Mouse (Mus musculus) heart, postnatal 0 days (tissue): Measurements from ENCODE around the gene Jmjd1c. TPM values are rescaled to one million over a fixed set of nuclear protein-coding genes. Genes with fewer than 3 reads are reported as not detected.

ENCODE experiments used
- ATAC-seq: fragments of 200-750 bp; cut with Nextera tagmentation; 2 replicates; pipeline ENCODE4 v1.8.0; 2017; ENCODE audit warnings: low read depth, moderate number of reproducible peaks, moderate library complexity; ENCODE audit not compliant: insufficient read depth
- DNase-seq: peaks from one replicate; pipeline ENCODE4 v3.0.0-alpha.2; 2016; ENCODE audit warnings: low spot score
- H3K27ac ChIP-seq: fragments of 300-500 bp; sonication (generic); 2 replicates; pipeline ENCODE4 v1.5.1; 2014; ENCODE audit warnings: low read depth, mild to moderate bottlenecking
- H3K27me3 ChIP-seq: fragments of 300-500 bp; sonication (generic); 2 replicates; pipeline ENCODE4 v1.6.1; 2014; ENCODE audit warnings: low read length, mixed read lengths; ENCODE audit not compliant: control insufficient read depth, insufficient read depth
- H3K36me3 ChIP-seq: fragments of 300-500 bp; sonication (generic); replicated peaks from 2 replicates; pipeline ENCODE4 v1.6.1; 2014; ENCODE audit warnings: low read length, mixed read lengths; ENCODE audit not compliant: control insufficient read depth, insufficient read depth
- H3K4me1 ChIP-seq: fragments of 300-500 bp; sonication (generic); 2 replicates; pipeline ENCODE4 v1.6.1; 2014; ENCODE audit warnings: antibody characterized with exemption; ENCODE audit not compliant: control insufficient read depth, insufficient read depth
- H3K4me2 ChIP-seq: fragments of 300-500 bp; sonication (generic); 2 replicates; pipeline ENCODE4 v1.6.1; 2014; ENCODE audit warnings: low read depth, mild to moderate bottlenecking, low read length, moderate library complexity
- H3K4me3 ChIP-seq: fragments of 300-500 bp; sonication (generic); 2 replicates; pipeline ENCODE4 v1.5.1; 2014; ENCODE audit warnings: low read depth, low read length
- H3K9ac ChIP-seq: fragments of 300-500 bp; sonication (generic); replicated peaks from 2 replicates; pipeline ENCODE4 v1.6.1; 2014; ENCODE audit warnings: low read depth, low read length, mixed read lengths
- H3K9me3 ChIP-seq: fragments of 300-500 bp; sonication (generic); replicated peaks from 2 replicates; pipeline ENCODE4 v1.6.1; 2016; ENCODE audit warnings: low read length; ENCODE audit not compliant: control insufficient read depth
- CTCF ChIP-seq: IDR thresholded peaks from 2 replicates; pipeline ENCODE4 v1.5.1; 2016; ENCODE audit warnings: antibody characterized with exemption, control low read depth, low read depth
- EP300 ChIP-seq: IDR thresholded peaks from 2 replicates; pipeline ENCODE4 v1.6.1; 2016; ENCODE audit warnings: antibody characterized with exemption, low read depth
- WGBS: fragments of 180-500 bp; shearing (Covaris S2); extraction: QIAGEN DNeasy Blood & Tissue Kit; methylation state at CpG from one replicate; pipeline ENCODE4 v1.1.7; 2014; 5-methylcytosine and 5-hydroxymethylcytosine counted together
- polyA plus RNA-seq: library from polyadenylated mRNA; unstranded; fragments of >200 nt; fragmentation: Nextera tagmentation; extraction: Ambion mirVana; gene quantifications from 2 replicates; pipeline ENCODE4 v1.2.1, GENCODE M21; 2015
- total RNA-seq: library from RNA; depleted of rRNA; stranded (reverse); fragments of >200 nt; gene quantifications from 2 replicates; pipeline ENCODE4 v1.2.3, GENCODE M21; 2014; ENCODE audit warnings: low replicate concordance

Jmjd1c gene
- total and polyA plus RNA-seq, 2 experiments from 2014 or later = 28.1 to 42.4 TPM

- peaks cover 38% of the 10 kb centered on the region for H3K4me1 ChIP-seq
- 77% methylated on average over 11 of the region's 11 CpGs for WGBS
- peaks cover 6% of the 10 kb centered on the region; the same call in 1 of the 2 replicates for H3K36me3 ChIP-seq
- H3K9me3 ChIP-seq = no peaks in the 10 kb centered on the region
- no peak overlapping the region for H3K4me3 ChIP-seq
- H3K27ac ChIP-seq = peak overlapping the region; percentile 20; the same call in 1 of the 2 replicates
- no peak for TF ChIP-seq EP300
- TF ChIP-seq CTCF = no peak
- ATAC-seq (no peak), DNase-seq (no peak)
- no peak overlapping the region for H3K9ac ChIP-seq
- H3K4me2 ChIP-seq = no peak overlapping the region
- no peaks in the 10 kb centered on the region for H3K27me3 ChIP-seq
Measured at GRCm38 (mm10) chr10:67113833-67114232, 17.9 kb downstream of the Jmjd1c start.

GRCm38 (mm10) chr10:67115115-67115514 is 19.2 kb downstream of the Jmjd1c start:
- Histone ChIP-seq H3K9me3 (no peaks in the 10 kb centered on the region), H3K4me2 (0 out of 2 replicates have a peak overlapping the region, but pooled peaks have one; percentile 1), H3K4me3 (no peak overlapping the region), H3K4me1 (peaks cover 50% of the 10 kb centered on the region), H3K9ac (0 out of 2 replicates have a peak overlapping the region, but pooled peaks have one; percentile 4), H3K27ac (peak overlapping the region; percentile 60), H3K27me3 (no peaks in the 10 kb centered on the region), H3K36me3 (no peaks in the 10 kb centered on the region; the same call in 1 of the 2 replicates)
- TF ChIP-seq EP300 = no peak
- TF ChIP-seq CTCF = no peak
- ATAC-seq = no peak
- peak; percentile 64 for DNase-seq
- 14% methylated on average over 6 of the region's 6 CpGs for WGBS

GRCm38 (mm10) chr10:67115666-67116091 is 19.8 kb downstream of the Jmjd1c start:
- Histone ChIP-seq H3K27ac (peak overlapping the region; percentile 60), H3K4me2 (0 out of 2 replicates have a peak overlapping the region, but pooled peaks have one; percentile 1), H3K36me3 (no peaks in the 10 kb centered on the region), H3K9me3 (no peaks in the 10 kb centered on the region), H3K4me3 (no peak overlapping the region), H3K9ac (0 out of 2 replicates have a peak overlapping the region, but pooled peaks have one; percentile 4), H3K4me1 (peaks cover 52% of the 10 kb centered on the region), H3K27me3 (no peaks in the 10 kb centered on the region)
- peak; percentile 62 for DNase-seq
- 24% methylated on average over 5 of the region's 5 CpGs for WGBS
- ATAC-seq = peak; percentile 70
- TF ChIP-seq EP300 (no peak), CTCF (no peak)

- TF ChIP-seq CTCF (no peak), EP300 (no peak)
- no peaks in the 10 kb centered on the region for H3K9me3 ChIP-seq
- 53% methylated on average over 8 of the region's 8 CpGs for WGBS
- DNase-seq = no peak
- no peak for ATAC-seq
- peaks cover 47% of the 10 kb centered on the region for H3K4me1 ChIP-seq
- H3K9ac ChIP-seq = no peak overlapping the region
- H3K27me3 ChIP-seq = no peaks in the 10 kb centered on the region
- no peak overlapping the region for H3K4me3 ChIP-seq
- peak overlapping the region; percentile 60; the same call in 1 of the 2 replicates for H3K27ac ChIP-seq
- no peaks in the 10 kb centered on the region for H3K36me3 ChIP-seq
- H3K4me2 ChIP-seq = no peak overlapping the region
Measured at GRCm38 (mm10) chr10:67116251-67116650, 20.3 kb downstream of the Jmjd1c start.

- no peak overlapping the region for H3K9ac ChIP-seq
- no peaks in the 10 kb centered on the region for H3K9me3 ChIP-seq
- DNase-seq = no peak
- TF ChIP-seq CTCF (no peak), EP300 (no peak)
- no peak overlapping the region for H3K4me3 ChIP-seq
- H3K4me1 ChIP-seq = peaks cover 48% of the 10 kb centered on the region
- 0 out of 2 replicates have a peak overlapping the region, but pooled peaks have one; percentile 22 for H3K27ac ChIP-seq
- no peaks in the 10 kb centered on the region for H3K36me3 ChIP-seq
- WGBS = 44% methylated on average over 7 of the region's 7 CpGs
- peak overlapping the region; percentile 19; the same call in 1 of the 2 replicates for H3K4me2 ChIP-seq
- ATAC-seq = no peak
- H3K27me3 ChIP-seq = no peaks in the 10 kb centered on the region
Measured at GRCm38 (mm10) chr10:67119291-67119690, 23.4 kb downstream of the Jmjd1c start.

GRCm38 (mm10) chr10:67120180-67120579 is 24.3 kb downstream of the Jmjd1c start:
- Histone ChIP-seq H3K27me3 (no peaks in the 10 kb centered on the region), H3K27ac (0 out of 2 replicates have a peak overlapping the region, but pooled peaks have one; percentile 22), H3K9me3 (no peaks in the 10 kb centered on the region), H3K9ac (no peak overlapping the region), H3K4me2 (peak overlapping the region; percentile 19; the same call in 1 of the 2 replicates), H3K4me3 (no peak overlapping the region), H3K36me3 (no peaks in the 10 kb centered on the region), H3K4me1 (peaks cover 51% of the 10 kb centered on the region)
- DNase-seq (no peak), ATAC-seq (no peak)
- 27% methylated on average over 4 of the region's 4 CpGs for WGBS
- no peak for TF ChIP-seq EP300
- TF ChIP-seq CTCF = no peak
